Mouse (Mus musculus) heart, postnatal 4 days (tissue): ENCODE measurements around the gene Prkx. TPM values are rescaled to one million over a fixed set of nuclear protein-coding genes. Genes with fewer than 3 reads are reported as not detected.

Experiments
- total RNA-seq, 2 experiments: library from RNA; stranded (reverse); gene quantifications; 2 replicates each; pipeline ENCODE4 v1.2.3; 2021

The Prkx gene
- total RNA-seq, 2 experiments from 2014 or later, result 21.0 to 24.8 TPM

Other genes with a start within 250 kb of the Prkx start
- gene Pbsn, start 57.3 kb upstream of the Prkx start, total RNA-seq, result not detected
- not detected for gene Gm14744, start 68.5 kb upstream of the Prkx start, total RNA-seq
- gene 5430402E10Rik, start 128.8 kb upstream of the Prkx start, total RNA-seq, result not detected